Mouse (Mus musculus): Measurements from ENCODE around the gene Kmt2e. TPM values are rescaled to one million over a fixed set of nuclear protein-coding genes. Genes with fewer than 3 reads are reported as not detected.

Kmt2e gene
- polyA plus RNA-seq, 1 experiment from 2014 or later, result 122 TPM

DNA sequence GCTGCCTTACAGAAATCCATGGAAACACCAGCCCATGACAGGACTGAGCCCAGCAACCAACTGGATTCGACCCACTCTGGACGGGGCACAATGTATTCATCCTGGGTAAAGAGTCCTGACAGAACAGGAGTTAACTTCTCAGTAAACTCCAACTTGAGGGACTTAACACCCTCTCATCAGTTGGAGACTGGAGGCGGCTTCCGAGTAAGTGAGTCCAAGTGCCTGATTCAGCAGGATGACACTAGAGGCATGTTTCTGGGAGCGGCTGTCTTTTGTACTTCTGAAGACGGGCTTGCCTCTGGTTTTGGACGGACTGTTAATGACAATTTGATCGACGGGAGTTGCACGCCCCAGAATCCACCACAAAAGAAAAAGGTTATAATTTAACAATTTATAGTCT is 63.7 kb downstream of the Kmt2e start:
- no peak overlapping the region for H3K9ac ChIP-seq (ENCODE audit: low read depth, low read length)
- H3K27me3 ChIP-seq (ENCODE audit: control insufficient read depth, insufficient read depth, low read length), result no peaks in the 10 kb centered on the region
- DNase-seq (ENCODE audit: low spot score), result no peak
- WGBS, result 90% methylated on average over 10 of the region's 10 CpGs
- no peak overlapping the region for H3K4me2 ChIP-seq (replicated peaks; ENCODE audit: low read depth, low read length)
- peaks cover 35% of the 10 kb centered on the region for H3K36me3 ChIP-seq (ENCODE audit: control insufficient read depth, insufficient read depth, low read length)
- ATAC-seq (ENCODE audit: low FRiP score), result no peak
- no peak overlapping the region for H3K27ac ChIP-seq (ENCODE audit: low read depth, low read length)
- no peaks in the 10 kb centered on the region for H3K9me3 ChIP-seq (ENCODE audit: control insufficient read depth, low read length)
- H3K4me1 ChIP-seq (replicated peaks; ENCODE audit: control insufficient read depth, insufficient read depth, low read length), result no peaks in the 10 kb centered on the region
- no peak overlapping the region for H3K4me3 ChIP-seq (ENCODE audit: low read depth, low read length)

DNA sequence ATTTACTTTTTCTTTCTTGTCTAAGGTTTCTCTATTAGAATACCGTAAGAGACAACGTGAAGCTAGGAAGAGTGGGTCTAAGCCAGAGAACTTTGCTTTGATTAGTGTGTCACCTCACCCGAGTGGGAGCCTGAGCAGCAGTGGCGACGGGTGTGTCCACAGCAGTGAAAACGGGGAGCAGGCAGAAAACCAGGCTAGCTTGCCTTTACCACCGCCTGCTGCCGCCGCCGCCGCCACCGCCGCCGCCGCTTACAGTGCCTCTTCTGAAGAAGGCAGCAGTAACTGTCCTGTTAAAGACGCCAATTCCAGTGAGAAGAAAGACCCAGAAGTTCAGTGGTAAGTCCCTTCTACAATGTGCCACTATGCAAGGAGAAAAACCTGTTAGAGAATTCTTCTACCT is 65.0 kb downstream of the Kmt2e start:
- H3K27ac ChIP-seq (ENCODE audit: low read depth, low read length), result no peak overlapping the region

DNA sequence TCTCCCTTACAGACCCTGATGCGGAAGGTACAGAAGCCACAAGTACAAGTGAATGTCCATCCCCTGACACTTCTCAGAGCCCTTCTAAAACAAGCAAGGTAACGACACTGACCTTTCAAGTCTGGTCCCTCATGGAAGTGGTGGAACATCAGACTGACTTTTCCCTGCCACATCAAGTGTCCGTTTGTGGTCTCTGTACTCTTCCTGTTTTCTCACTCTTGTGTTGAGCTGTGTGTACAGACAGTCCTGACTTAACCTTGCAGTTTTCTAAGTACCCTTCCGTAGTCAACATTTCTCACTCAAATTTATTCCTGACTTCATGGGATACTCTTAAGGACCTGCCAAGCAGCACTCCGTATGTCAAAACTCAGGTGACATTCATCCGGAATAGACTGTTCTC is 66.5 kb downstream of the Kmt2e start:
- no peak overlapping the region for H3K4me2 ChIP-seq (replicated peaks; ENCODE audit: low read depth, low read length)
- H3K9me3 ChIP-seq (ENCODE audit: control insufficient read depth, low read length), result no peaks in the 10 kb centered on the region
- WGBS, result 96% methylated on average over 6 of the region's 6 CpGs
- no peak for DNase-seq (ENCODE audit: low spot score)
- H3K36me3 ChIP-seq (ENCODE audit: control insufficient read depth, insufficient read depth, low read length), result peaks cover 23% of the 10 kb centered on the region
- ATAC-seq (ENCODE audit: low FRiP score), result no peak
- H3K4me1 ChIP-seq (replicated peaks; ENCODE audit: control insufficient read depth, insufficient read depth, low read length), result no peaks in the 10 kb centered on the region
- no peaks in the 10 kb centered on the region for H3K27me3 ChIP-seq (ENCODE audit: control insufficient read depth, insufficient read depth, low read length)
- H3K27ac ChIP-seq (ENCODE audit: low read depth, low read length), result no peak overlapping the region
- no peak overlapping the region for H3K4me3 ChIP-seq (ENCODE audit: low read depth, low read length)
- no peak overlapping the region for H3K9ac ChIP-seq (ENCODE audit: low read depth, low read length)

More for the DNA sequence above, 65.0 kb downstream of the Kmt2e start:
- Histone ChIP-seq H3K9ac (ENCODE audit: low read depth, low read length) (no peak overlapping the region), H3K4me2 (replicated peaks; ENCODE audit: low read depth, low read length) (no peak overlapping the region), H3K4me1 (replicated peaks; ENCODE audit: control insufficient read depth, insufficient read depth, low read length) (no peaks in the 10 kb centered on the region), H3K36me3 (ENCODE audit: control insufficient read depth, insufficient read depth, low read length) (peaks cover 27% of the 10 kb centered on the region), H3K9me3 (ENCODE audit: control insufficient read depth, low read length) (no peaks in the 10 kb centered on the region), H3K27me3 (ENCODE audit: control insufficient read depth, insufficient read depth, low read length) (no peaks in the 10 kb centered on the region), H3K4me3 (ENCODE audit: low read depth, low read length) (no peak overlapping the region)
- WGBS, result 95% methylated on average over 16 of the region's 16 CpGs
- ATAC-seq (ENCODE audit: low FRiP score) (no peak), DNase-seq (ENCODE audit: low spot score) (no peak)

DNA sequence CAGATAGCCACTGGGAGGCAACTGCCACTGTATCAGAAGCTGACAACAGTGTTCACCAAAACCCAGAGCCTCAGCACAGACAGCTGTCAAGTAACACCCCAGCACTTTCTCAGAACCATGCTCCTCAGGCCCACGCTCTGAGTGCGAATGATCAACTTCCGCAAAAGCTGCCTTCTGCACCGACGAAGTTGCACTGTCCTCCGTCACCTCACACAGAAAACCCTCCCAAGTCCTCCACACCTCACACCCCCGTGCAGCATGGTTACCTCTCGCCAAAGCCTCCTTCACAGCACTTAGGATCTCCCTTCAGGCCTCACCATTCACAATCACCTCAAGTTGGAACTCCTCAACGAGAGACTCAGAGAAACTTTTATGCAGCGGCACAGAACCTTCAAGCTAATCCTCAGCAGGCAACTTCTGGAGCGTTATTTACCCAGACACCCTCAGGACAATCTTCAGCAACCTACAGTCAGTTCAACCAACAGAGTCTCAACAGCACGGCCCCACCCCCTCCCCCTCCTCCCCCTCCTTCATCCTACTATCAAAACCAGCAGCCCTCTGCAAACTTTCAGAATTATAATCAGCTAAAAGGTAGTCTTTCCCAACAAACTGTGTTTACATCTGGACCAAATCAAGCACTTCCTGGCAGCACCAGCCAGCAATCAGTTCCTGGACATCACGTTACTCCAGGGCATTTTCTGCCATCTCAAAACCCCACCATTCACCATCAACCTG is 67.5 kb downstream of the Kmt2e start:
- ATAC-seq (ENCODE audit: low FRiP score), result no peak
- no peak overlapping the region for H3K27ac ChIP-seq (ENCODE audit: low read depth, low read length)
- no peak overlapping the region for H3K9ac ChIP-seq (ENCODE audit: low read depth, low read length)
- WGBS, result 82% methylated on average over 13 of the region's 13 CpGs
- no peak for DNase-seq (ENCODE audit: low spot score)
- H3K4me1 ChIP-seq (replicated peaks; ENCODE audit: control insufficient read depth, insufficient read depth, low read length), result no peaks in the 10 kb centered on the region
- no peaks in the 10 kb centered on the region for H3K27me3 ChIP-seq (ENCODE audit: control insufficient read depth, insufficient read depth, low read length)
- H3K36me3 ChIP-seq (ENCODE audit: control insufficient read depth, insufficient read depth, low read length), result peaks cover 23% of the 10 kb centered on the region
- no peak overlapping the region for H3K4me2 ChIP-seq (replicated peaks; ENCODE audit: low read depth, low read length)
- no peak overlapping the region for H3K4me3 ChIP-seq (ENCODE audit: low read depth, low read length)
- no peaks in the 10 kb centered on the region for H3K9me3 ChIP-seq (ENCODE audit: control insufficient read depth, low read length)

DNA sequence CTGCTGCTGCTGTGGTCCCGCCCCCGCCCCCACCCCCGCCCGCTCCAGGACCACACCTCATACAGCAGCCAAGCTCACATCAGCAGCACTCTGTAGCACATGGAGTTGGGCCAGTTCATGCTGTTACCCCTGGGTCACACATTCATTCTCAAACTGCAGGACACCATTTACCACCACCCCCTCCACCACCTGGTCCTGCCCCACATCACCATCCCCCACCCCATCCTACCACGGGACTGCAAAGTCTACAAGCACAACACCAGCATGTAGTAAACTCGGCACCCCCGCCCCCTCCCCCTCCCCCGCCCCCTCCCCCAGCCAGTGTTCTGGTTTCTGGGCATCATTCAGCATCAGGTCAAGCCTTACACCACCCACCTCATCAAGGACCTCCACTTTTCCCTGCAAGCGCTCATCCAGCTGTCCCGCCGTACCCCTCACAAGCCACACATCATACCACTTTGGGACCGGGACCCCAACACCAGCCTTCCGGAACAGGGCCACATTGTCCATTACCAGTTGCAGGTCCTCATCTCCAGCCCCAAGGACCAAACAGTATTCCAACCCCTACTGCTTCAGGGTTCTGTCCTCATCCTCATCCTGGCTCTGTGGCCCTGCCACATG is 68.2 kb downstream of the Kmt2e start:
- no peak overlapping the region for H3K4me2 ChIP-seq (replicated peaks; ENCODE audit: low read depth, low read length)
- 81% methylated on average over 13 of the region's 13 CpGs for WGBS
- ATAC-seq (ENCODE audit: low FRiP score), result peak; percentile 54; the same call in 1 of the 2 replicates
- H3K4me1 ChIP-seq (replicated peaks; ENCODE audit: control insufficient read depth, insufficient read depth, low read length), result no peaks in the 10 kb centered on the region
- H3K27me3 ChIP-seq (ENCODE audit: control insufficient read depth, insufficient read depth, low read length), result no peaks in the 10 kb centered on the region
- no peak overlapping the region for H3K9ac ChIP-seq (ENCODE audit: low read depth, low read length)
- no peak overlapping the region for H3K27ac ChIP-seq (ENCODE audit: low read depth, low read length)
- H3K36me3 ChIP-seq (ENCODE audit: control insufficient read depth, insufficient read depth, low read length), result peaks cover 23% of the 10 kb centered on the region
- DNase-seq (ENCODE audit: low spot score), result no peak
- H3K9me3 ChIP-seq (ENCODE audit: control insufficient read depth, low read length), result no peaks in the 10 kb centered on the region
- no peak overlapping the region for H3K4me3 ChIP-seq (ENCODE audit: low read depth, low read length)

GRCm38 (mm10) chr5:23505578-23505977 is 71.3 kb downstream of the Kmt2e start:
- no peaks in the 10 kb centered on the region for H3K9me3 ChIP-seq (ENCODE audit: control insufficient read depth, low read length)
- peaks cover 13% of the 10 kb centered on the region; the same call in 1 of the 2 replicates for H3K36me3 ChIP-seq (ENCODE audit: control insufficient read depth, insufficient read depth, low read length)
- no peaks in the 10 kb centered on the region for H3K4me1 ChIP-seq (replicated peaks; ENCODE audit: control insufficient read depth, insufficient read depth, low read length)
- WGBS, result 95% methylated on average over 3 of the region's 3 CpGs
- ATAC-seq (ENCODE audit: low FRiP score), result no peak
- H3K9ac ChIP-seq (ENCODE audit: low read depth, low read length), result no peak overlapping the region
- H3K27ac ChIP-seq (ENCODE audit: low read depth, low read length), result no peak overlapping the region
- H3K27me3 ChIP-seq (ENCODE audit: control insufficient read depth, insufficient read depth, low read length), result no peaks in the 10 kb centered on the region
- no peak for DNase-seq (ENCODE audit: low spot score)
- no peak overlapping the region for H3K4me2 ChIP-seq (replicated peaks; ENCODE audit: low read depth, low read length)
- H3K4me3 ChIP-seq (ENCODE audit: low read depth, low read length), result no peak overlapping the region

DNA sequence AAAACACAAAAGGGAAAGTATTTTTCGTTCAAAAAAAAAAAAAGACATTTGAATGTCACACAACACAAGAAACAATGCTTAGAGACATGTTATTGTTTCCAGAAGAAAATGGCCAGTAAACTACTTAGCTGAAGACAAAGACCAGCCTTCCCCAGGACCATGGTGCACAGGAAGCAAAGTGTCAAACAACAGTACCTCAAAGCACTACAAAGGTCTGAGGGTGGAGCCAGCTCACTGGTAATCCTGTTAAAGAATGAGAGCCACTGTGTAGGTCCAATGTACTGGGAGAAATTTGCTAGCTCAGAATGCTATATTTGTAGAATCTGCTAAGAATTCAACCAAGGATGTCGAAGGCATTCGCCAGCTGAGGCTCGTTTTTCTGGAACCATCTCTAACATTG is 73.0 kb downstream of the Kmt2e start:
- 0 out of 2 replicates have a peak, but pooled peaks cover 4% of the 10 kb centered on the region for H3K36me3 ChIP-seq (ENCODE audit: control insufficient read depth, insufficient read depth, low read length)

DNA sequence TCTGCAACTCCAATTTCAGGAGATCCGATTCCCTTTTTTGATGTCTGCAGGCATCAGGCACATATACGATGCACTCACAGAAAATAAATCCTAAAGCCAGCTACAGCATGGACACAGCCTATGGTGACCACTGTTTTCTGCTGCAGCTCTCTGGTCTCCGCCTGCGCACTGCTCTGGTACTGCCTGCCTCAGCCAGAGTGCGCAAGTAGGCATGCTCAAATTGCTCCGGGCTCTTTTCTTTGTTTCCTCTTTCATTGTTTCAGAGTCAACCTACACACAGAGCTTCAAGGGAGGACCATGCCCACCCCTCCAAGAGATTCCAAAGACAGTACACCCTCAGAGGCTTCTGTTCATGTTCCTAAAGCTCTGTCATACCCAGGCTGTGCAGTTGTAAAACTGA is 74.4 kb downstream of the Kmt2e start:
- Histone ChIP-seq H3K4me3 (ENCODE audit: low read depth, low read length) (no peak overlapping the region), H3K27me3 (ENCODE audit: control insufficient read depth, insufficient read depth, low read length) (no peaks in the 10 kb centered on the region), H3K27ac (ENCODE audit: low read depth, low read length) (no peak overlapping the region), H3K36me3 (ENCODE audit: control insufficient read depth, insufficient read depth, low read length) (no peaks in the 10 kb centered on the region), H3K4me2 (replicated peaks; ENCODE audit: low read depth, low read length) (no peak overlapping the region), H3K4me1 (replicated peaks; ENCODE audit: control insufficient read depth, insufficient read depth, low read length) (no peaks in the 10 kb centered on the region), H3K9ac (ENCODE audit: low read depth, low read length) (no peak overlapping the region), H3K9me3 (ENCODE audit: control insufficient read depth, low read length) (no peaks in the 10 kb centered on the region)
- peak; percentile 48; the same call in 1 of the 2 replicates for ATAC-seq (ENCODE audit: low FRiP score)
- 74% methylated on average over 6 of the region's 6 CpGs for WGBS
- DNase-seq (ENCODE audit: low spot score), result no peak

More for the DNA sequence above, 73.0 kb downstream of the Kmt2e start:
- Histone ChIP-seq H3K27me3 (ENCODE audit: control insufficient read depth, insufficient read depth, low read length) (no peaks in the 10 kb centered on the region), H3K27ac (ENCODE audit: low read depth, low read length) (no peak overlapping the region), H3K4me1 (replicated peaks; ENCODE audit: control insufficient read depth, insufficient read depth, low read length) (no peaks in the 10 kb centered on the region), H3K4me3 (ENCODE audit: low read depth, low read length) (no peak overlapping the region), H3K4me2 (replicated peaks; ENCODE audit: low read depth, low read length) (no peak overlapping the region), H3K9ac (ENCODE audit: low read depth, low read length) (no peak overlapping the region), H3K9me3 (ENCODE audit: control insufficient read depth, low read length) (no peaks in the 10 kb centered on the region)
- 87% methylated on average over 4 of the region's 4 CpGs for WGBS
- DNase-seq (ENCODE audit: low spot score) (no peak), ATAC-seq (ENCODE audit: low FRiP score) (no peak)

GRCm38 (mm10) chr5:23511456-23511855 is 77.2 kb downstream of the Kmt2e start:
- no peak overlapping the region for H3K27ac ChIP-seq (ENCODE audit: low read depth, low read length)
- no peaks in the 10 kb centered on the region for H3K4me1 ChIP-seq (replicated peaks; ENCODE audit: control insufficient read depth, insufficient read depth, low read length)
- no peaks in the 10 kb centered on the region for H3K9me3 ChIP-seq (ENCODE audit: control insufficient read depth, low read length)
- WGBS, result 96% methylated on average over 5 of the region's 5 CpGs
- H3K9ac ChIP-seq (ENCODE audit: low read depth, low read length), result no peak overlapping the region
- H3K36me3 ChIP-seq (ENCODE audit: control insufficient read depth, insufficient read depth, low read length), result no peaks in the 10 kb centered on the region
- no peak for ATAC-seq (ENCODE audit: low FRiP score)
- H3K27me3 ChIP-seq (ENCODE audit: control insufficient read depth, insufficient read depth, low read length), result no peaks in the 10 kb centered on the region
- H3K4me3 ChIP-seq (ENCODE audit: low read depth, low read length), result no peak overlapping the region
- no peak for DNase-seq (ENCODE audit: low spot score)
- H3K4me2 ChIP-seq (replicated peaks; ENCODE audit: low read depth, low read length), result no peak overlapping the region

Data from hindbrain, embryonic 11.5 days (tissue).